Mouse (Mus musculus): ENCODE results near the gene Rad23a.

Rad23a gene

GRCm38 (mm10) chr8:84840248-84840999, at the start of gene Rad23a:
Gene Rad23a (minus strand): TSS chr8:84840665.
- DNase-seq, result peak; percentile 93 to 94

- DNase-seq, result no peak
Measured at GRCm38 (mm10) chr8:84889141-84889540, 48.7 kb upstream of the Rad23a start.

GRCm38 (mm10) chr8:84888280-84888679, 47.8 kb upstream of the Rad23a start:
- DNase-seq, result no peak

GRCm38 (mm10) chr8:84884728-84885127, 44.3 kb upstream of the Rad23a start:
- DNase-seq, result no peak

- no peak for DNase-seq
Measured at GRCm38 (mm10) chr8:84878915-84879314, 38.5 kb upstream of the Rad23a start.

GRCm38 (mm10) chr8:84877297-84878035, 37.0 kb upstream of the Rad23a start:
- peak; percentile 94 to 95 for DNase-seq

- no peak for DNase-seq
Measured at GRCm38 (mm10) chr8:84874339-84874738, 33.9 kb upstream of the Rad23a start.

- no peak for DNase-seq
Measured at GRCm38 (mm10) chr8:84873016-84873415, 32.6 kb upstream of the Rad23a start.

GRCm38 (mm10) chr8:84872309-84872965, 32.0 kb upstream of the Rad23a start:
- DNase-seq, result peak; percentile 29 to 48

GRCm38 (mm10) chr8:84871376-84872308, 31.2 kb upstream of the Rad23a start, which contains the start of gene Syce2:
Gene Syce2 (plus strand): TSS chr8:84872111.
- peak; percentile 71 to 84 for DNase-seq

- peak; percentile 94 to 95 for DNase-seq
Measured at GRCm38 (mm10) chr8:84856864-84857441, 16.5 kb upstream of the Rad23a start, which contains the start of gene Farsa. Gene Farsa (plus strand): TSS chr8:84856989.

- no peak for DNase-seq
Measured at GRCm38 (mm10) chr8:84856434-84856833, 16.0 kb upstream of the Rad23a start.

GRCm38 (mm10) chr8:84847684-84848435, 7.4 kb upstream of the Rad23a start:
- DNase-seq, result no peak

GRCm38 (mm10) chr8:84846722-84847572, 6.5 kb upstream of the Rad23a start, which contains the start of gene Calr:
Gene Calr (minus strand): TSS chr8:84846934.
- DNase-seq, result peak; percentile 99 to 100

GRCm38 (mm10) chr8:84846094-84846721, 5.7 kb upstream of the Rad23a start:
- peak in 1 of 2 experiments; percentile 43 for DNase-seq

- DNase-seq, result peak; percentile 74 to 79
Measured at GRCm38 (mm10) chr8:84845355-84846093, 5.1 kb upstream of the Rad23a start.

- DNase-seq, result no peak
Measured at GRCm38 (mm10) chr8:84844397-84845070, 4.1 kb upstream of the Rad23a start.

GRCm38 (mm10) chr8:84841514-84841913, 1.0 kb upstream of the Rad23a start:
- DNase-seq, result no peak
